In genomic region chr17:24535300-24535699, GRCm38 (mm10) we compare ENCODE assay signal across 30 mouse cellular contexts. TPM values are rescaled to one million over a fixed set of nuclear protein-coding genes. Genes with fewer than 3 reads are reported as not detected.
DNase-seq lines count a peak whose midpoint lies in the region; ATAC-seq lines count a peak whose summit lies in the region.
"Had no signal": no experiment of that assay in that cellular context is flagged by ENCODE, and none has a peak within 500 bp of the region (broad histone marks: within the 10 kb centered on the region; RNA-seq: fewer than 3 reads in every experiment).

No protein-coding gene starts in this region.

- no peak overlapping the region for H3K27ac ChIP-seq in forebrain, embryonic 13.5 days
- no peak overlapping the region; the same call in 1 of the 2 replicates for H3K27ac ChIP-seq in forebrain, embryonic 16.5 days (ENCODE audit: low read length)
- H3K27ac ChIP-seq in kidney, embryonic 16.5 days (ENCODE audit: low read length) = no peak overlapping the region
- H3K27ac ChIP-seq: gastrocnemius, adult 2 months; heart, adult 2 months; hindbrain, embryonic 14.5 days; kidney, postnatal 0 days; limb, embryonic 15.5 days; liver, embryonic 13.5 days; macrophage; midbrain, embryonic 13.5 days; neural tube, embryonic 13.5 days had no signal

- 0 out of 2 replicates have a peak overlapping the region, but pooled peaks have one; percentile 4 for H3K9ac ChIP-seq in forebrain, embryonic 13.5 days
- no peak overlapping the region; the same call in 1 of the 2 replicates for H3K9ac ChIP-seq in forebrain, embryonic 16.5 days (replicated peaks; ENCODE audit: low read depth, low read length)
- H3K9ac ChIP-seq in kidney, embryonic 16.5 days (replicated peaks; ENCODE audit: low read length) = 0 out of 2 replicates have a peak overlapping the region, but pooled peaks have one; percentile 0
- H3K9ac ChIP-seq: heart, embryonic 12.5 days; hindbrain, embryonic 14.5 days; limb, embryonic 15.5 days; midbrain, embryonic 13.5 days; neural tube, embryonic 13.5 days had no signal

- WGBS in forebrain, embryonic 13.5 days = 75% methylated on average over 5 of the region's 5 CpGs
- WGBS in forebrain, embryonic 16.5 days = 59% methylated on average over 5 of the region's 5 CpGs
- 42% methylated on average over 5 of the region's 5 CpGs for WGBS in kidney, embryonic 16.5 days

- 0 out of 2 replicates have a peak, but pooled peaks cover 8% of the 10 kb centered on the region for H3K36me3 ChIP-seq in forebrain, embryonic 13.5 days (ENCODE audit: poor library complexity, severe bottlenecking)
- H3K36me3 ChIP-seq in forebrain, embryonic 16.5 days (ENCODE audit: control insufficient read depth, insufficient read depth) = no peaks in the 10 kb centered on the region
- H3K36me3 ChIP-seq in kidney, embryonic 16.5 days (ENCODE audit: insufficient read depth, low read length) = peaks cover 8% of the 10 kb centered on the region; the same call in 1 of the 2 replicates

- H3K4me1 ChIP-seq in forebrain, embryonic 13.5 days = peaks cover 45% of the 10 kb centered on the region
- H3K4me1 ChIP-seq in forebrain, embryonic 16.5 days (replicated peaks; ENCODE audit: control insufficient read depth, insufficient read depth, low read length) = peaks cover 43% of the 10 kb centered on the region
- H3K4me1 ChIP-seq in kidney, embryonic 16.5 days (ENCODE audit: insufficient read depth, low read length) = peaks cover 25% of the 10 kb centered on the region

- no peak for DNase-seq in kidney, postnatal 36 days
- peak; percentile 47 to 55 for DNase-seq in right cerebral cortex, postnatal 10 days (ENCODE audit: low spot score in 2 of 2)
- no peak for DNase-seq in right cerebral cortex, postnatal 25 days
- no peak for DNase-seq in lung, postnatal 10 days
- DNase-seq in embryo, embryonic 10.5 days (ENCODE audit: low spot score) = no peak
- DNase-seq: adrenal gland, postnatal 10 days; cerebellum, adult 11 months; cerebellum, adult 9-11 months; gastrocnemius, adult 2 months; heart, adult 2 months; heart, postnatal 4 days; kidney, adult 11 months; layer of hippocampus, adult 9-11 months; liver, embryonic 13.5 days; lung, adult 18-20 months; right cerebral cortex, postnatal 4 days; thymus, postnatal 14 days had no signal

- no peak overlapping the region for H3K4me3 ChIP-seq in forebrain, embryonic 13.5 days
- H3K4me3 ChIP-seq in forebrain, embryonic 16.5 days (replicated peaks; ENCODE audit: low read length) = no peak overlapping the region
- H3K4me3 ChIP-seq in kidney, embryonic 16.5 days (ENCODE audit: low read length) = no peak overlapping the region
- H3K4me3 ChIP-seq: gastrocnemius, adult 2 months; heart, adult 2 months; heart, embryonic 12.5 days; limb, embryonic 15.5 days; liver, embryonic 13.5 days; midbrain, embryonic 13.5 days; neural tube, embryonic 13.5 days had no signal

- H3K27me3 ChIP-seq in forebrain, embryonic 13.5 days = no peaks in the 10 kb centered on the region
- no peaks in the 10 kb centered on the region for H3K27me3 ChIP-seq in forebrain, embryonic 16.5 days (replicated peaks; ENCODE audit: control insufficient read depth, insufficient read depth, low read length)
- no peaks in the 10 kb centered on the region for H3K27me3 ChIP-seq in kidney, embryonic 16.5 days (ENCODE audit: insufficient read depth, low read length)
- H3K27me3 ChIP-seq: heart, embryonic 12.5 days; limb, embryonic 15.5 days; liver, embryonic 13.5 days; midbrain, embryonic 13.5 days; neural tube, embryonic 13.5 days; Patski had no signal

- no peaks in the 10 kb centered on the region for H3K9me3 ChIP-seq in forebrain, embryonic 13.5 days (replicated peaks)
- H3K9me3 ChIP-seq in forebrain, embryonic 16.5 days (ENCODE audit: control insufficient read depth, low read length) = no peaks in the 10 kb centered on the region
- H3K9me3 ChIP-seq in kidney, embryonic 16.5 days (ENCODE audit: low read length) = no peaks in the 10 kb centered on the region
- H3K9me3 ChIP-seq: heart, embryonic 12.5 days; limb, embryonic 15.5 days; liver, embryonic 13.5 days; midbrain, embryonic 13.5 days; neural tube, embryonic 13.5 days had no signal

- H3K4me2 ChIP-seq in forebrain, embryonic 13.5 days = no peak overlapping the region
- H3K4me2 ChIP-seq in forebrain, embryonic 16.5 days (ENCODE audit: low read length) = no peak overlapping the region
- no peak overlapping the region for H3K4me2 ChIP-seq in kidney, embryonic 16.5 days (replicated peaks; ENCODE audit: low read depth, low read length)
- H3K4me2 ChIP-seq: heart, embryonic 12.5 days; hindbrain, embryonic 14.5 days; limb, embryonic 15.5 days; liver, embryonic 13.5 days; midbrain, embryonic 13.5 days; neural tube, embryonic 13.5 days had no signal

- no peak for ATAC-seq in forebrain, embryonic 13.5 days
- no peak for ATAC-seq in forebrain, embryonic 16.5 days
- ATAC-seq in kidney, embryonic 16.5 days (ENCODE audit: low FRiP score, low TSS enrichment) = no peak
- ATAC-seq: inflammation-experienced regulatory T-cells, adult 6 months; lung, postnatal 0 days; midbrain, embryonic 13.5 days; Patski had no signal

RNA-seq across cellular contexts. Expression of gene Rab26, which starts 1.3 kb away (rescaled TPM):
- polyA plus RNA-seq in forebrain, embryonic 13.5 days (2015; fragmentation: Nextera tagmentation; extraction: Ambion mirVana) = 3.7 and 4.1 TPM in 2 replicates
- polyA plus RNA-seq in forebrain, embryonic 16.5 days (2015; fragmentation: Nextera tagmentation; extraction: Ambion mirVana) = 6.8 and 10.9 TPM in 2 replicates
- 2.8 and 3.0 TPM in 2 replicates for polyA plus RNA-seq in kidney, embryonic 16.5 days (2015; fragmentation: Nextera tagmentation; extraction: Ambion mirVana)
- polyA plus RNA-seq: macrophage had no signal

RNA-seq across cellular contexts. Expression of gene Traf7, which starts 7.6 kb away (rescaled TPM):
- polyA plus RNA-seq in forebrain, embryonic 13.5 days (2015; fragmentation: Nextera tagmentation; extraction: Ambion mirVana) = 97.1 and 109 TPM in 2 replicates
- 108 and 121 TPM in 2 replicates for polyA plus RNA-seq in forebrain, embryonic 16.5 days (2015; fragmentation: Nextera tagmentation; extraction: Ambion mirVana)
- polyA plus RNA-seq in kidney, embryonic 16.5 days (2015; fragmentation: Nextera tagmentation; extraction: Ambion mirVana) = 102 and 113 TPM in 2 replicates

RNA-seq across cellular contexts. Expression of gene Pkd1, which starts 14.3 kb away (rescaled TPM):
- polyA plus RNA-seq in forebrain, embryonic 13.5 days (2015; fragmentation: Nextera tagmentation; extraction: Ambion mirVana) = 11.9 and 16.9 TPM in 2 replicates
- 18.3 and 27.6 TPM in 2 replicates for polyA plus RNA-seq in forebrain, embryonic 16.5 days (2015; fragmentation: Nextera tagmentation; extraction: Ambion mirVana)
- 22.5 and 24.3 TPM in 2 replicates for polyA plus RNA-seq in kidney, embryonic 16.5 days (2015; fragmentation: Nextera tagmentation; extraction: Ambion mirVana)

RNA-seq across cellular contexts. Expression of gene Caskin1, which starts 46.9 kb away (rescaled TPM):
- 15.0 and 16.7 TPM in 2 replicates for polyA plus RNA-seq in forebrain, embryonic 13.5 days (2015; fragmentation: Nextera tagmentation; extraction: Ambion mirVana)
- polyA plus RNA-seq in forebrain, embryonic 16.5 days (2015; fragmentation: Nextera tagmentation; extraction: Ambion mirVana) = 18.8 and 30.4 TPM in 2 replicates
- 1.5 and 2.2 TPM in 2 replicates for polyA plus RNA-seq in kidney, embryonic 16.5 days (2015; fragmentation: Nextera tagmentation; extraction: Ambion mirVana)
- polyA plus RNA-seq: macrophage had no signal

RNA-seq across cellular contexts. Expression of gene Mlst8, which starts 56.4 kb away (rescaled TPM):
- 33.9 and 39.1 TPM in 2 replicates for polyA plus RNA-seq in forebrain, embryonic 13.5 days (2015; fragmentation: Nextera tagmentation; extraction: Ambion mirVana)
- 38.9 and 42.4 TPM in 2 replicates for polyA plus RNA-seq in forebrain, embryonic 16.5 days (2015; fragmentation: Nextera tagmentation; extraction: Ambion mirVana)
- polyA plus RNA-seq in kidney, embryonic 16.5 days (2015; fragmentation: Nextera tagmentation; extraction: Ambion mirVana) = 39.3 and 40.2 TPM in 2 replicates

Comparison
In these comparisons a context has a peak if more than half of its experiments do, and no peak if none do; other contexts are left out.
1. DNase-seq: peak in right cerebral cortex, postnatal 10 days (2 of 2); none in kidney, postnatal 36 days (0 of 2), right cerebral cortex, postnatal 25 days (single experiment), lung, postnatal 10 days (single experiment) and embryo, embryonic 10.5 days (single experiment).